Mouse (Mus musculus) heart, embryonic 16.5 days (tissue): ENCODE results near the gene Ifnar2. TPM values are rescaled to one million over a fixed set of nuclear protein-coding genes. Genes with fewer than 3 reads are reported as not detected.
A peak's percentile ranks its signal among the peaks of the same experiment; 100 is the strongest.

ENCODE experiments used
- ATAC-seq: fragments of 200-750 bp; cut with Nextera tagmentation; replicated peaks from 2 replicates; pipeline ENCODE4 v1.8.0; 2017; ENCODE audit warnings: moderate number of reproducible peaks; ENCODE audit not compliant: insufficient read depth, low FRiP score; ENCODE audit errors: extremely low read depth
- H3K27ac ChIP-seq: fragments of 300-500 bp; sonication (generic); 2 replicates; pipeline ENCODE4 v1.5.1; 2014; ENCODE audit warnings: mild to moderate bottlenecking, low read length, control low read depth, moderate library complexity
- H3K27me3 ChIP-seq: fragments of 300-500 bp; sonication (generic); 2 replicates; pipeline ENCODE4 v1.6.1; 2014; ENCODE audit warnings: low read length, mixed read lengths; ENCODE audit not compliant: control insufficient read depth, insufficient read depth
- H3K36me3 ChIP-seq: fragments of 300-500 bp; sonication (generic); 2 replicates; pipeline ENCODE4 v1.6.1; 2014; ENCODE audit not compliant: control insufficient read depth, insufficient read depth
- H3K4me1 ChIP-seq: fragments of 300-500 bp; sonication (generic); 2 replicates; pipeline ENCODE4 v1.6.1; 2014; ENCODE audit warnings: low read length, mixed read lengths; ENCODE audit not compliant: control insufficient read depth, insufficient read depth
- H3K4me2 ChIP-seq: fragments of 300-500 bp; sonication (generic); 2 replicates; pipeline ENCODE4 v1.6.1; 2014; ENCODE audit warnings: low read depth, mild to moderate bottlenecking, control low read depth, low read length
- H3K4me3 ChIP-seq: fragments of 300-500 bp; sonication (generic); 2 replicates; pipeline ENCODE4 v1.5.1; 2014; ENCODE audit warnings: mild to moderate bottlenecking, control low read depth, low read length
- H3K9ac ChIP-seq: fragments of 300-500 bp; sonication (generic); 2 replicates; pipeline ENCODE4 v1.6.1; 2014; ENCODE audit warnings: low read length, control low read depth
- H3K9me3 ChIP-seq: fragments of 300-500 bp; sonication (generic); replicated peaks from 2 replicates; pipeline ENCODE4 v1.6.1; 2016; ENCODE audit warnings: low read length; ENCODE audit not compliant: control insufficient read depth
- WGBS: fragments of 180-500 bp; shearing (Covaris S2); extraction: QIAGEN DNeasy Blood & Tissue Kit; methylation state at CpG from one replicate; pipeline ENCODE4 v1.1.7; 2014; 5-methylcytosine and 5-hydroxymethylcytosine counted together
- polyA plus RNA-seq: library from polyadenylated mRNA; unstranded; fragments of >200 nt; fragmentation: Nextera tagmentation; extraction: Ambion mirVana; gene quantifications from 2 replicates; pipeline ENCODE4 v1.2.1, GENCODE M21; 2015

Ifnar2 gene
- polyA plus RNA-seq, 1 experiment from 2014 or later = 63.7 TPM

GRCm38 (mm10) chr16:91441811-91442240 is 69.2 kb downstream of the Ifnar2 start:
- Histone ChIP-seq H3K9me3 (no peaks in the 10 kb centered on the region), H3K4me2 (no peak overlapping the region), H3K27me3 (no peaks in the 10 kb centered on the region), H3K27ac (no peak overlapping the region), H3K4me3 (no peak overlapping the region), H3K4me1 (peaks cover 9% of the 10 kb centered on the region), H3K9ac (no peak overlapping the region; the same call in 1 of the 2 replicates), H3K36me3 (no peaks in the 10 kb centered on the region)
- 54% methylated on average over 7 of the region's 7 CpGs for WGBS
- ATAC-seq = 0 out of 2 replicates have a peak, but pooled peaks have one; percentile 23

DNA sequence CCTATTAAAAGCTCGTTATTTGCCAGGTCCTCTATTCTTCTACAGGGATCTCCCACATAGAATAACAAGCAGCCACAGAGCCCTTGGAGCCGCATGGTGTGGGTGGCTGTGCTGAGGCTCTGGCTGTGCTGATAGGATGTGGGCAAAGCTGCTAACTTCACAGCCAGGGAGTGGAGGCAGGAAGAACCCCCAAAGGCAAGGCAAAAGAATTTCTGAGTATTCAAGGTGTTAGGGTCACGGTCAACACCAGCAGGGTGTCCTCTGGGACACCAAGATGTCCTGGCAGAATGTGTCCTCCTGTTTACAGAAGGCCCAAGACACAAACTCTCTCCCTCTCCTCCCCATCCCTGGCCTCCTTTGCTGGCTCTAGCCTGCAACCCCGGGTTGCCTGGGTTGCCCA is 69.9 kb downstream of the Ifnar2 start:
- ATAC-seq = no peak
- WGBS = 60% methylated on average over 4 of the region's 4 CpGs
- peak overlapping the region; percentile 41; the same call in 1 of the 2 replicates for H3K27ac ChIP-seq
- H3K4me3 ChIP-seq = no peak overlapping the region
- no peaks in the 10 kb centered on the region for H3K36me3 ChIP-seq
- H3K4me1 ChIP-seq = peaks cover 15% of the 10 kb centered on the region
- H3K27me3 ChIP-seq = no peaks in the 10 kb centered on the region
- H3K9me3 ChIP-seq = no peaks in the 10 kb centered on the region
- H3K4me2 ChIP-seq = no peak overlapping the region
- no peak overlapping the region for H3K9ac ChIP-seq

- H3K4me2 ChIP-seq = no peak overlapping the region
- H3K27ac ChIP-seq = peak overlapping the region; percentile 41; the same call in 1 of the 2 replicates
- ATAC-seq = no peak
- H3K9me3 ChIP-seq = no peaks in the 10 kb centered on the region
- H3K36me3 ChIP-seq = no peaks in the 10 kb centered on the region
- peaks cover 19% of the 10 kb centered on the region for H3K4me1 ChIP-seq
- H3K4me3 ChIP-seq = no peak overlapping the region
- whole genome bisulfite sequencing = 71% methylated on average over 8 of the region's 8 CpGs
- H3K27me3 ChIP-seq = no peaks in the 10 kb centered on the region
- H3K9ac ChIP-seq = no peak overlapping the region
These were observed 70.6 kb downstream of the Ifnar2 start for GRCm38 (mm10) chr16:91443211-91443611.

DNA sequence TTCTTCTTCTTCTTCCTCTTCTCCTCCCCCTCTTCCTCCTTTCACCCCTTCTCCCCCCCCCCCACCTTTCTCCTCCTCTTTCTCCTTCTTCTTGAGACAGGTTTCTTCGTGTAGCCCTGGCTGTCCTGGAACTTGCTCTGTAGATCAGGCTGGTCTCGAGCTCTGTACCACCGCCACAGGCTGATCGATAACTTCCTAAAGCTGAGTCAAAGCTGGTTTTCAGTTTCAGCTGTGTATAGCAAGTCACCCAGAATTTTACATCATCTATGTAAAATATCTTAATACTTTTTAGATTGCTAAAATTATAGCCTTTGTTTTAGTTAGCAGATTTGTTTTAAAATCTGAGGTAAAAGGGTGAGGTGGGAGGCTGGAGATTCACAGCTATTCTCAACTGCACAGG is 72.3 kb downstream of the Ifnar2 start:
- no peak for ATAC-seq

DNA sequence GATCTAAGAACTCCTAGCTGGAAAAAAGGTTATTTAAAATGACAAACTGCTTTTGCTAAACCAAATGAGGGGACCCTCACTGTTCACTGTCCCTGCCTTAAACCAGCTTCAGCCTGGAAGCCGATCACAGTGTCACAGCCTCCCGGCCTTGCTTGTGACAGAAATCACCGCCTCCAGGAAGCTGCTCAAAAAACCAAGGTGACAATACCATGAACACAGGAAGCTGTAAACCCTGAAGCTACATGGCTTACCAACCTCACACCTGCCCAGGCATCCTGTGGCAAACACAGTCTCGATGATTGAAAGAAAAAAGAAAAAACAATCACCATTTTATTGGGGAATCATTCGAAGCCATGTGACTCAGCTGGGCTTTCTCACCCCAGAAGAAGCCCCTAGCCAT is 73.0 kb downstream of the Ifnar2 start:
- H3K9me3 ChIP-seq = no peaks in the 10 kb centered on the region
- no peak overlapping the region for H3K4me2 ChIP-seq
- H3K4me3 ChIP-seq = no peak overlapping the region
- H3K4me1 ChIP-seq = peaks cover 19% of the 10 kb centered on the region
- ATAC-seq = no peak
- WGBS = 66% methylated on average over 5 of the region's 5 CpGs
- no peaks in the 10 kb centered on the region for H3K27me3 ChIP-seq
- peak overlapping the region; percentile 51; the same call in 1 of the 2 replicates for H3K27ac ChIP-seq
- H3K36me3 ChIP-seq = no peaks in the 10 kb centered on the region
- no peak overlapping the region for H3K9ac ChIP-seq

More for the DNA sequence above, 72.3 kb downstream of the Ifnar2 start:
- Histone ChIP-seq H3K27ac (no peak overlapping the region), H3K9me3 (no peaks in the 10 kb centered on the region), H3K4me3 (no peak overlapping the region), H3K9ac (no peak overlapping the region), H3K27me3 (no peaks in the 10 kb centered on the region), H3K4me1 (peaks cover 19% of the 10 kb centered on the region), H3K36me3 (no peaks in the 10 kb centered on the region), H3K4me2 (no peak overlapping the region)
- WGBS = 88% methylated on average over 4 of the region's 4 CpGs

GRCm38 (mm10) chr16:91446778-91447511 is 74.4 kb downstream of the Ifnar2 start:
- H3K27me3 ChIP-seq = no peaks in the 10 kb centered on the region
- H3K27ac ChIP-seq = peak overlapping the region; percentile 77
- no peak overlapping the region for H3K4me2 ChIP-seq
- peaks cover 14% of the 10 kb centered on the region for H3K4me1 ChIP-seq
- peak; percentile 5; the same call in 1 of the 2 replicates for ATAC-seq
- no peak overlapping the region for H3K4me3 ChIP-seq
- H3K36me3 ChIP-seq = no peaks in the 10 kb centered on the region
- WGBS = 66% methylated on average over 8 of the region's 8 CpGs
- H3K9me3 ChIP-seq = no peaks in the 10 kb centered on the region
- peak overlapping the region; percentile 46 for H3K9ac ChIP-seq

GRCm38 (mm10) chr16:91447512-91447900 is 74.9 kb downstream of the Ifnar2 start:
- H3K4me3 ChIP-seq = no peak overlapping the region
- H3K9ac ChIP-seq = no peak overlapping the region
- peak overlapping the region; percentile 77 for H3K27ac ChIP-seq
- no peaks in the 10 kb centered on the region for H3K27me3 ChIP-seq
- H3K36me3 ChIP-seq = no peaks in the 10 kb centered on the region
- WGBS = 49% methylated on average over 6 of the region's 6 CpGs
- peaks cover 19% of the 10 kb centered on the region for H3K4me1 ChIP-seq
- no peak overlapping the region for H3K4me2 ChIP-seq
- H3K9me3 ChIP-seq = no peaks in the 10 kb centered on the region
- ATAC-seq = peak; percentile 43

DNA sequence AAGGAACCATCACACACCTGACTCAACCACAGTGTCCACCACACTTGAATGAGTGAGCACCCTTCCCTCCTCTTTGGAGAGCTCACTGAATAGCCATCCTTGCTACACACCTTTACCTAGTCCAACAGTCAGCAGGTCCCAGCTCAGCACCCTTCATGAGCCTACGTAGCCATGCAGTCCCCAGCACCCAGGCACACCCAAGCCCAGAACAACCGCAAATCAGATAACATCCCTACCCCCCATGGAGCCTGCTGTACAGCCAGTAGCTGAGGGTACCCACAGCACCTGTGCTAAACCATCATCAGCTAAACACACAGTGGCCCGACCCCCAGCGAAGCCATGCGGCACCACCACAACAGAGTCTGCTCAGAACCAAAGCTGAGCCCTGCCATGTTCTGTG is 75.5 kb downstream of the Ifnar2 start:
- H3K27ac ChIP-seq = peak overlapping the region; percentile 77
- H3K9me3 ChIP-seq = no peaks in the 10 kb centered on the region
- ATAC-seq = peak; percentile 56; the same call in 1 of the 2 replicates
- no peak overlapping the region for H3K4me2 ChIP-seq
- H3K4me1 ChIP-seq = peaks cover 25% of the 10 kb centered on the region
- H3K36me3 ChIP-seq = no peaks in the 10 kb centered on the region
- no peak overlapping the region for H3K9ac ChIP-seq
- no peak overlapping the region for H3K4me3 ChIP-seq
- H3K27me3 ChIP-seq = no peaks in the 10 kb centered on the region
- WGBS = 86% methylated on average over 5 of the region's 5 CpGs

DNA sequence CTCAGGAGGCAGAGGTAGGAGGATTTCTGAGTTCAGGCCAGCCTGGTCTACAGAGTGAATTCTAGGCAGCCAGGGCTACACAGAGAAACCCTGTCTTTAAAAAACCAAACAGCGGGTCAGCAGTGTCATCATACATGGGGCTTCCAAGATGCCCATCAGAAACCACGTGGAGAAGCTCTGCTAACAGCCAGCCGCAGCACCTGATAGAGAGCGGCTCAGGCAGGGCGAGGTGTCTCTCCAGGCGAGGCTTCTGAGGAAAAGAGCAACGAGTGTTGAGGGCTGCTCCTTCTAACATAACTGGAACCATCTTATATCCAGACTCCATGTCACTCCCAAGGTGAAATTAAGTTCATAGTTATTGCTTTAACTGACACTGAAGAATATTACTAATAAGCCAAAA is 76.3 kb downstream of the Ifnar2 start:
- no peaks in the 10 kb centered on the region for H3K9me3 ChIP-seq
- H3K9ac ChIP-seq = no peak overlapping the region
- WGBS = 73% methylated on average over 7 of the region's 7 CpGs
- no peak overlapping the region for H3K4me2 ChIP-seq
- no peak overlapping the region for H3K4me3 ChIP-seq
- H3K27ac ChIP-seq = no peak overlapping the region
- H3K27me3 ChIP-seq = no peaks in the 10 kb centered on the region
- no peak for ATAC-seq
- H3K36me3 ChIP-seq = no peaks in the 10 kb centered on the region
- peaks cover 26% of the 10 kb centered on the region for H3K4me1 ChIP-seq
